Mouse (Mus musculus): Measurements from ENCODE around the gene Zfp61.

Zfp61 gene

DNA sequence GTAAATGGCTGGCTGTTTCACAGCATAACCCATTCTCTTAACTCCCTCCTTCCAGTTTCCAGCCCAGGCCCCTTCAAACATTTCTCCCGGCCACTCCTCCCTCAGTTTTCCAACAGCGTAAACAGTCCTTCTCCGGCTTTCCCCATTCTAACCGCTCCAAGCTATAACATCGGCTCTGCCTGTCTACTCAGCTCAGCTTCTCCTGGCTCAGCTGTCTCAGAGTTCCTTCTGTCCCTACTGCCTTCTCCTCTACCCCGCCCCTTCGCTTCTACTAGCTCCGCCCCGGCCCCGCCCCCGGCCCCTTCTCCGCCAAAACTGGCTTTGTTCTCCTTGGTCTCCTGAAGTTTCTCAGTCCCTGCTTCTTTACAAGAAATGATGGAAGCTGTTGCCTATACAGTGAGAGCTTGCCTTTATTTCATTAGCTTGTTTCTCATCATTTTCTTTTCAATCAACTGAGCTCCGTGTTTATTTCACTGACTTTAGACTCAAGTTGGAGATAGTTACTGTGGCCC, at the start of gene Zfp61:
TSS of gene Zfp61 (minus strand) at position 462 of the 512 bp plus-strand sequence.
- DNase-seq = peak; percentile 30 to 31

- no peak for DNase-seq
These were observed 47.9 kb upstream of the Zfp61 start, which contains the start of gene Lypd5 for GRCm38 (mm10) chr7:24348896-24349295. Gene Lypd5, plus strand, starts transcription at chr7:24349196.

DNA sequence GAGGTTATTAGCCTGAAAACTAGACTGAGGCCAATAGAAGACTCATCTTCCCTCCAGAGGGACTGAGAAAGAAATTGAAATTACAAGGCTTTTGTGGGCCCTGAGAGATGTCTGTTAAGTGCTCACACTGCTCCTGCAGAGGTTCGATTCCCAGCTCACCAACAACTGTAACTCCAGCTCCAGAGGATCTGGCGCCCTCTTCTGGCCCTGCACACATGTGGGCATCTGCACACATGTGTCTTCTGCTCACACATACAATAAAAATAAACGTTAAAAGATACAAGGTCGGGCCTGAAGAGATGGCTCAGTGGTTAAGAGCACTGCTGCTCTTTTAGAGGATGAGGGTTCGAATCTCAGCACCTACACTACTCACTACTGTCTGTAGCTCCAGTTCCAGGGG, 45.4 kb upstream of the Zfp61 start:
- no peak for DNase-seq

DNA sequence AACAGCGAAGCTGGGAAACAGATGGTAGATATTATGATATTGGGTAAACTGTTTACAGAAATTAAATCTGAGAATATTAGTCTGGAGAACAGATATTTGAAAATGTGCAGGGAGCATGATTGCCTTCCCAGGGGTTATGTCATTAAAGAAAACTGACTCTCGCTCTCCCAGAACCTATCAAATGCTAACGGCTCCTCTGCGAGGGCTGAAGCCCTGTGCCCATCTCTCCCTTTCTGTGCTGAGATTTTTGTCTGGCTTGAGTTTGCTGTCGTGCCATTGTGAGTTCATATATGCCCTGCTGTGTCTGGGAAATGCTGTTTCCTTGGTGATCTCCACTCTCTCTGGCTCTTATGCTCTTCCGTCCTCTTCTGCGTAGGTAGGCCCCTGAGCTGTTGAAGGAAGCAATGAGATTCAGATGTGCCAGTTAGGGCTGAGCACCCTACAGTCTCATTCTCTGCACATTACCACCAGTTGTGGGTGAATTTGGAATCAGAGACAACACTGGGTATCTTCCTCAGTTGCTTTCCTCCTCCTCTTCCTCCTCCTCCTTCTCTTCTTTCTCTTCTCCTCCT, 42.8 kb upstream of the Zfp61 start:
- DNase-seq = no peak

DNA sequence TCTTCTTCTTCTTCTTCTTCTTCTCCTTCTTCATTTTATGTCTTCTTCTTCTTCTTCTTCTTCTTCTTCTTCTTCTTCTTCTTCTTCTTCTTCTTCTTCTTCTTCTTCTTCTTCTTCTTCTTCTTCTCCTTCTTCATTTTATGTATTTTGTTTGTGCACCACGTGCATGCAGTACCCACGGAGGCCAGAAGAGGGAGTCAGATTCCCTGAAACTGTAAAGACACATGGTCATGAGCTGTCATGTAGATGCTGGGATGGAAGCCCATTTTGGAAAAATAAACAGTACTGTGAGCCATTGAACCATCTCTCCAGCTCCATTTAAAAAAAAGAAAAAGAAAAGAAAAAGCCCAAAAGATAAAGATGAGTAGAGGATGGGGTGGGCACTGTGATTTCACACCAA, 37.2 kb upstream of the Zfp61 start:
- no peak for DNase-seq

DNA sequence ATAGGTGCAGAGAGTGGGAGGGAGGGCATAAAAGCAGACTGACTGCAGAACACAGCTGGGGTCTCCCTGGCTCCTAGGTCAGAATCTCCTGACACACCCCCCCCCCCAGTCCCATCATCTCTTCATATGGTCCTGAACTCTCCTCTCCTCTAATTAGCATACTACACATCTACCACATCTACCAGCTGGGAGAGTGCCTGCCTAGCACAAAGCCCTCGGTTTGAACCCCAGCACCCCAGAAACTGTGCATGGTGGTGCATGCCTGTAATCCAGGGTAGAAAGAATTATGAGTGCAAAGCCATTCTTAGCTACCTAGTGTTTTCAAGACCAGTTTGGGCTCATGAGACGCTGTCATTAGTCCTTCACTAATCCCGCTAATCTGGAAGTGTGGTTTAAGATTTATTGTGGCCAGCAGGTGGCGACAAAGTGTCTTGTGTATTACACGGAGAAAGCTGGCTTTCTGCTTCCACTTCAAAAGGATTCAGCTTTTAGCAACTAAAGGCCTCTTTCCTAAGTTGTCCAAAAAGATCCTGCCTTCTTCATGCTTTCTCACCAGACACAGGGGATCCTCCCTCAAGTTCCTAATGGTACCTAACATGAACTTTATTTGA, 34.8 kb upstream of the Zfp61 start:
- DNase-seq = peak; percentile 65 to 77

DNA sequence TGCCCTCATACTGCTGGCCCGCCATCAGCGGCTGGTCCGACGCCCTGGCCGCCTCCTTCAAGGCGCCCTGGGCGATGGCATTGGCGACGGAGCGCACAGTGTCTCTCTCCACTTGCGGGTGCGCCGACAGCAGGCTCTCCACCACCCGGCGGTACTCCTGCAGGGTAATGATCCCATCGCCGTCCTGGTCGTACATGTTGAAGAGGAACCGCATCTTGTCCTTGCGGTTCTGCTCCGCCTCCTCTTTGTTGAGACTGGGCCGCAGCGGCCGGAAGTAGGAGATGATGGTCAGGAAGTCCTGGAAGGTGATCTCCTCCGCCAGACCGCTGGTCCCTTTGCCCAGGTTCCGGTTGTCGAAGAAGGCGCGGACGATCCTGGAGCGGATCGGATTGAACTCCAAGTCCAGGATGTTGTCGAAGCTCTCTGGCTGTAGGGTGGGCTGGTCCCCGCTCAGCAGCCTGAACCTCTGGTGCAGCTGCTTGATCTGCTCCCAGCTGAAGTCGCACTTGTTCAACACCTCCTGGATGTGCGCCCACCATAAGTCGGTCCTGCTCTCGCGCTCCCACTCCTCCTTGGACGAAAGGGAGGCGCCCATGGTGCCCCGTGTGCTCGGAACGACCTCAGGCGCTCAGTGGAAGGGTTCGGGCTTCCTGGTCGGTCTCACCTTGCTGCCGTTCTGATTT, 32.4 kb upstream of the Zfp61 start, which contains the start of gene Tescl:
TSS of gene Tescl (minus strand) at position 633 of the 683 bp plus-strand sequence.
- DNase-seq = peak; percentile 18 to 30

DNA sequence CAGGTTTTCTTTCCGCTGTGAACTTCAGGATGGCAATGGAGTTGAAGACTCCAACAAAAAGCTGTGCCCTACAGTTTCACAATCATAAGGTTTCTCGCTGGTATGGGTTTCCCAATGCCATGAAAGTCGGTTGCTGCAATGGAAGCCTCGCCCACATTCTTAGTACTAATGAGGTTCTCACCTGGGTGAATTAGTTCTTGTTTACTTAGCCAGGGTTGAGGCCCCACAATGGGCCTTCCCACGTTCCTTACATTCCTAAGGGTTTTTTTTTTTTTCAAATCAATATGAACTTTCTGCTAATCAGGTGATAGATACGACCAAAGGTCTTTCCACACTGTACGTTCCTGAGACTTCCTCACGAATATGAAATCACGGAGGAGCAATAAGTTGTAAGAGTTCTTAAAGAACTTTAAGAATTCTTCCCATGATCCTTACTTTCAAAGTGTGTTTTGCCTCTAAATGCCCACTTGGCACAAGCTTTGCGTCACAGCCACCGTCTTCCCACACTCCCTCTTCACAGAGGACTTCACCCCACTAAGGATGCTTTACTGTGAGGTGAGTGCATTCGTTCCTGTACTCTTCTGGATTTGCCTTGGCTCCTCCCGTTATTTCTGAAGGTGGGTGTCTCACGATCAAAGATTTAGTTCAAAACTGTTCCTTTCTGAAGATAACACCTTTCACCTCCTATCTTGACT, 26.4 kb upstream of the Zfp61 start:
- DNase-seq = no peak

DNA sequence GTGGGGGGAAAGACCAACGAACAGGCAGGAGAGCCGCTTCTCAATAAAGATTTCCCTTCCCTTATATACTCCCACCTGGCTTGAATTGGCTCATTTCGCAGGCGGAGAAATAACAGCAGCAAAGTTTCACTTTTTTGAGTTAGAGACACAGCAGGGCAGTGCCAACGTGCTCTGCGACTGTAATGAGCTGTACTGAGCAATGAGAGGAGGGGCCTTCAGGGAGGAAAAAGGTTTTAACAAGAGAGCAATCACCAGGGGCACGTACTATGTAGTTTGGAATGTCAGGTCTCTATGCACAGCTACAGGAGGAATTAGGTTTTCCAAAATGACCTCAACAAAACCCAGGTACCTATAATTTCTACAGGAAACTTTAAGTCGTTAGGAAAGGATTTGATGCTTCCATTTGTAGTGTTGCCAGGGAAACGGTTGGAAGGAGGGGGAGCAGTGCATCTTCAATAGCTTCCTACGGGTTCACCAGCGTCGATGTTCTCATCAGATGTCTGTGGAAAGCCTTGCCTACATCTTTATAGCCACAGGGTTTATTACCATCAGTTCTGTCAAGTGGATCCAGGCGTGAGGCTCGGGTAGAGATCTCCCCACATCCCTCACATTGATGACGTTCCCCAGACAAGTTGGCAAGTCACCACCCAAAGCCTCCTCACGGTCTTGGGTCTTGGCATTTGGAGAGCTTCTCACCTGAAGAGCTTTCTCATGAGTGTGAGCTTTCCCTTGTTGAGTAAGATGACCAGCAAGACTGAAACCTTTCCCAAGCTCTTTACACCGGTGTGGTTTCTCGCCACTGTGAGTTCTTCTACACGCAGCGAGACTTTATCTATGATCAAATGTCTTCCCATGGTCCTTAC, 25.5 kb upstream of the Zfp61 start:
- DNase-seq = no peak

- DNase-seq = no peak
These were observed 24.7 kb upstream of the Zfp61 start for GRCm38 (mm10) chr7:24325675-24326128.

DNA sequence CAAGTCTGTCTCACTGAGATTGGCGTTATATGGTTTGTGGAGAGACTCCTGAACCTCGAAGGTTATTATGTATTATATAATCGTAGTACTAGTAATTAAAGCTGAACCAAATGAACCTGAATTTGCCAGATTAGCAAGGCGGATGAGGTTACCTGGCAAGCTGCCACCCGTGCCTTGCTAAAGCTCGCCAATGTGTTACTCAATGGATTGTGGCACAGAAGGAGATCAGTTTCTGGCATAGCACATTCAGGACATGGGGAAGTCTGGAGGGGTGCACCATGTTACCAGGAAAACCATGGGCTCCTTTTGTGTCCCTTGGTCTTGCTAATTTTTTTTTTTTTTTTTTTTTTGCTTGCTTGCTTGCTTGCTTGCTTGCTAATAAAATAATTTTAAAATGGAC, 24.2 kb upstream of the Zfp61 start:
- no peak for DNase-seq

GRCm38 (mm10) chr7:24322593-24322992, 21.6 kb upstream of the Zfp61 start:
- no peak for DNase-seq

DNA sequence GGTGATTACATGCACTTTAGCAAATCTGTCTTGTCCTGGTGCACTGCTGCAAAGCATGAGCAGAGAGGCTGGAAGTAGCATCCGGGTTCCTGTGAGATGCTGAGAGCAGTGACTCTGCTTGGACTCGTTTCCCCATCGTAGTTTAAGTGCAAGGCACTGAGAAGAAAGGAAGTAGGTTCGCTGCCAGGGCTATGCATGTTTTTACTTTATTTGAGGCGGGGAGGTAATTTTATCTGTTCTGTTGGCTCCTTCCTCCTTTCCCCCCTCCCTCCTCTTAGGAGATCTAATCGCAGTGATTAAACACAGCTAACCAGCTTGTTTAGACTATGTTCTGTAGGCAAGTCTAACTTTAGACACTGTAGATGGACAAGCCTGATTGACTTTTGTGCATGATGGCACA, 17.9 kb upstream of the Zfp61 start:
- no peak for DNase-seq

DNA sequence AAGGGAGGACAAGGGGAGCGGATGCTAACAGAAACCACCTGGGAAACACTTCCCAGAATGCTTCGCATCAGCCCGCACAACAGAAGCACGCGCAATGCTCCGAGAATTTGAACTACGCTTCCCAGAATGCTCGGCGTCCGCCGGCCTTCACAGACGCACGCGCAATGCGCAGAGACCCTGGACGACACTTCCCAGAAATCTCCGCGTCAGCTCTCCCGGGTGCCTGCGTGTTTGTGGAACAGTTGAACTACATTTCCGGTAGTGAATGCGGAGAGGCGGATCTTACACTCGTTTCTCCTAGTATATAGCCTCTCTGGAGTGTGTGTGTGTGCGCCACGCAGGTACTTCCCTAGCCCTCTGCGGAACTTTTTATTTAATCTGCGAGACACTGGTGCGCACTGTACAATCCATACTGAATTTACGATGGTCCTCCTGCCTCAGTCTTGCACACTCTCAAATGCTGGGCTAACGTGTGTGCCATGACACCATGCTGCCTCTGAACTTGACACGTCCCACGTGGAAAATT, 15.6 kb upstream of the Zfp61 start, which contains the start of gene Zfp94:
TSS of gene Zfp94 (minus strand) at position 100 of the 526 bp plus-strand sequence.
- peak; percentile 96 to 98 for DNase-seq

- peak in 1 of 2 experiments; percentile 14 for DNase-seq
These were observed 14.9 kb upstream of the Zfp61 start for GRCm38 (mm10) chr7:24315726-24316566.

DNA sequence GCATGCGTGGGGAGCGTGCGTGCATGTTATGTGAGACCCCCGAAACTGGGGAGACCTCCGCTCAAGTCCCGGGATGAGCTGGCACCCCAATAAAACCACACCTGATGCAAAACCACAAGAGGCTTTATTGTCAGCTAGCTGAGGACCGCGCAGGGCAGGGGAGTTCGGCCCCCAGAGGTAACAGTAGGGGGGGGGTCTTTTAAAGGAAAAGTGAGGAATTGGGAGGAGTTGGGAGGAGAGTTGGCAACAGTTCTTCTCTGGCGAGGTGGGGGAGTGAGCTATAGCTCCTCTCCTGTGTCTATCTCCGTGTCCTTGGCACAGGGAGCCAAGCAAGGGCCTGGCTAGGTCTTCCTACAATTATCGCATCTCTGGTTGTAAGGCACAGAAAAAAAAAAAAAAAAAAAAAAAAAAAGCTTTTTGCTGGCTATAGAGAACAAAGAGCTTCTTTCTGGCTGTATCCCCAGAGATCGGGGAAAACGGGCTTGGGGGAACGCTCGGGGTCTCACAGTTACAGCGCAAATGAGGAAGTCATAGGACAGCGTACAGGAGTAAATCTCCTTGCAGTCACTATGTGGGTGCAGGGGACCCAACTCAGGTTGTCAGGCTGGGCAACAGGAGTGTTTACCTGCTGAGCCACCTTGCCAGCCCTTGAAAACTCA, 1.1 kb downstream of the Zfp61 start:
- peak; percentile 32 to 37 for DNase-seq

GRCm38 (mm10) chr7:24298973-24299708, 1.9 kb downstream of the Zfp61 start:
- DNase-seq = peak; percentile 86 to 87

DNA sequence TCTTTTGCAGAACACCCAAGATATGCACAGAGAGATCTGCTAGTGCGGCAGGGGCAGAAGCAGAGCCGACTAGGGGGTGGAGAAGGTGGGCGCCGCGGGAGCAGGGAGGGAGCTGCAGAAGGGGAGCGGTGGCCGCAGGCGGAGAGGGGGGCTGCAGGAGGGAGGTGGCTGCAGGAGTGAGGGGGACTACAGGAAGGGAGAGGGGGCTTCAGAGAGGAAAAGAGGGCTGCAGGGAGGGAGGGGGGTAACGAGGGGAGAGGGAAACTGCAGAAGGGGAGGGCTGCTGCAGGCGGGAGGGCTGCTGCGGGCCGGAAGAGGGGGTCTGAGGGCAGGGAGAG, 2.4 kb downstream of the Zfp61 start:
- no peak for DNase-seq

DNA sequence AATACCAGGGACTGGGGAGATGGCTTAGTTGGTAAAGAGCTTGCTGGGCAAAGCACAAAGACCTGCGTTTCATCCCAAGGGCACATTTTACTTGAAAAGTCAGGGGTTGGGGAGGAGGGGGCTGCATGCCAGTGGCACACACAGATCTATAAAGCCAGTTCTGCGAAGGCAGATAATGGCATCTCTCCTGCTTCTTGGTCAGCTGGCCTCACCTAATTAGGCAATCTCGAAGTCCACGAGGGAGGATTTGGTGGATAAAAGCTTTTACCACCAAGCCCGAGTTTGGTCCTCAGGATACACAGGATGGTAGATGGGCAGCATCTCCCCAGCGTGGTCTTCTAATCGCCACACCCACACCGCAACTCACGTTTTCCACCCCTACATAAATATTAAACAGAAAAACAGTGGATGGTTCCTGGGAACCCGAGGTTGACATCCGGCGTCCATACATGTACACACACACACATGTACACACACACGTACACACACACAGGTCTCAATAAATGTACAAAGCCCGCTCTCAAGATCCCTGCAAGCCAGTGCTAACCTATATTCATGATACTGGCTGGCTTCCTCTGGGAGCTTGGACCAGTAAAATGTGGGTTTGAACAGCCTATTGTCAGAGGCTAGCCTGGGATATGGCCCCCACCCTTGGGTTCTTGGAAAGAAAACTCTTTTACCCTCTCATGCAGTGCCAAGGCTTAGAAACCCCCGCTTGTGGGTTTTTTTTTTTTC, 3.5 kb downstream of the Zfp61 start:
- DNase-seq = no peak

All from cerebellum, postnatal 36 days (tissue).